Mouse (Mus musculus) frontal cortex, postnatal 10 days (tissue): ENCODE measurements at regions not wholly inside any gene's neighbourhood (a gene's known extent, or its start where the extent isn't known, plus 50 kb on each side); places are given as distances from the start of the nearest gene placed in this dataset.

Experiments
- DNase-seq, 2 experiments: peaks; one replicate each; pipeline ENCODE4 v3.0.0; 2022; ENCODE audit warnings: low spot score in 2 of 2, mixed read lengths in 1 of 2

DNA sequence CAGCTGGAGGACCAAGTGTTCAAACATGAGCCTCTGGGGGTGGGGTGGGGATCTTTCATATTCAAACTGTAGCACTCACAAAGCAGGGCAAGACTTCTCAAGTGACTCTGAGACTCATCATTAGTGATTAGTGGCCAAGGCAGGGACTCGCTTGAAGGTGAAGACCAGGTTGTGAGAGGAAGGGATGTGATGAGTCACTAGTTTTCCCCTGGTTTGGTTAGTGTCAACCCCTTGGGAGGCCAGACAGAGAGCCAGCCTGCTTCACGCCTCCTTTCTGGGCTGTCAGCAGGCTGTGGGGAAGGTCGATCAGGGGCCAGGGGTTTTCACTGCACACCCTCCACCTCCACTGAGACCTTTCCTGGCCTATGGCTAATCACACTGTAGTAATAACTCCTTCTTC, 65.2 kb downstream of the Slc30a10 start:
- no peak for DNase-seq

DNA sequence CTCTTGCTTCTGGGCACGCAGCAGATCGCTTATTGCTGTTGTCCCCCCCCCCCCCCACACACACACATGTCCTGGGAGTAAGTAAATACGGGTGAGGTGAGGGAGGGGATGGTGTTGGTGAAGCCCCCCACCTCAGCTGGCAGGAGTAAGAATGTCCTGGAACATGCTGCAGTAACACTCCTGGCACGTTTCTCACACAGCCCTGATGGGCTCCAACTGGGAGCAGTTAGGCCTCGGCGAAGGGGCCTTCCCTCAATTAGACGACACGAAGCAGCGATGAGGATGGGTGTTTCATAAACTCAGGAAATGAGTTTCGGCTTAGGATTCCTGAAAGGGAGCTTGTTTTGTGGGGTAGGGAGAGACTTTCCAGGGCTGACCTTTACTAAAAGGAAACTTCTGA, 69.4 kb downstream of the Slc30a10 start:
- DNase-seq: no peak

DNA sequence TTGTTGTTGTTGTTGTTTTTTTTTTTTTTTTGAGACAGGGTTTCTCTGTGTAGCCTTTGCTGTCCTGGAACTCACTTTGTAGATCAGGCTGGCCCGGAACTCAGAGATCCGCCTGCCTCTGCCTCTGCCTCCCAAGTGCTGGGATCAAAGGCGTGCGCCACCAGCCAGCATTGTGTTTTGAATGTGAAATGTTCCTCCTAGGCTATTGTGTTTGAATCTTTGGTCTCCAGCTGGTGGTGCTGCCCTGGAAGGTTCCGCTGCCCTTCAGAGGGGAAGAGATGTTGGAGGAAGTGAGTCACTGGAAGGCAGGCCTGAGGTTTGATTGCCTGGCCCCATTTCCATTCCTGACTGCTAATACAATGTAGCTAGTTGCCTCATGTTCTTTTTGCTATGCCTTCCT, 78.8 kb downstream of the Slc30a10 start:
- no peak for DNase-seq

DNA sequence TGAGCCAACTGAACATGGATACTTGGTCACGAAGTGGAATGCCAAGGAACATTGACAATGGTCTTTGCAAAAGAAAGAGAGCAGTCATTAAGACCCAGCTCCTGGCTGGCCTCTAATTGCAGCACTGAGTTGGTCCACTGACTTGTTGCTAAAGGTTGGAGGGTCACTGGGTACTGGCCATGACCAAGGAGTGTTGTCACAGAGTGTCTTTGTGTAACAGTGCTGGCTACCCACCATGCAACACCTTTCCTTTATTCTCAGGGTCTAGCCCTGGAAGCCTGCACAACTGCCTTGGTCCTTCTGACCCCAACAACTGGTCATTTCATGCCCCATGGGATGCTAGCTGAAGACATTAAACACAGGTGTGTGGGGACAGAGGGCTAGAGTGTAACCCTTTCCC, 79.5 kb downstream of the Slc30a10 start:
- no peak for DNase-seq

DNA sequence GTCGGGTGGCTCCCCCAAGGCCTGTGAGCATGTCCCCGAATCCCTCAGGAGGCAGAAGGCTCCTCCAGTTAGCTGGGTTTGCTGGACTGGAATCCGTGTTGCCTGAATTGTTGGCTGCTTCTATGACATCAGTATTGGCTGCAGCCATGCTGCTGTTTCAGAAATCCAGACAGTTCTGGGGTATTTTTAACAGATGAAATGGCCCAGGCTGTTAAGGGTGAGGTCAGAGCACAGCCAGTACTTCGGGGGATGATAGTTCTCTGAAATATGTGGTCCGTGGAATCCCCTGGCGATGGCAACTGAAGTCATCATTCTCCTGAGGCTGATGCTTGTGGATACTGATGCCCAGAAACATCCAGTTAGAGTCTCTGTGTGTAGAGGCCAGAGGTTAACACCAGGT, 80.7 kb downstream of the Slc30a10 start:
- no peak for DNase-seq

DNA sequence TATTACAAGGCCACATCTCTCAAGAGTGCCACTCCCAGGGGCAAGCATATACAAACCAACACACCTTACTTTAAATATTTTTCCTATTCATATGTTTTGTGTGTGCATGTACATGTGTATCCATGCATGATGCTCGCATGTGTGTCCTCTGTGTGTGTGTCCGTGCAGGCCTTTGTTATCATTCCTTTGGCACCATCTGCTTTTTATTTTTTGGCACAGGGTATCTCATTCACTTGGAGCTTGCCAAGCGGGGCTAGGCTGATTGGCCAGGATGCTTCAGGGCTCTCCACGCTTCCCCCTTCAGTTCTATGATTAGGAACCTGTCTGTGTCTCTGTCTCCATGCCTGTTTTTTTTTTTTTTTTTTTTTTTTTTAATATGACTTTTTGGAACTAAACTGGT, 82.6 kb downstream of the Slc30a10 start:
- DNase-seq: no peak

DNA sequence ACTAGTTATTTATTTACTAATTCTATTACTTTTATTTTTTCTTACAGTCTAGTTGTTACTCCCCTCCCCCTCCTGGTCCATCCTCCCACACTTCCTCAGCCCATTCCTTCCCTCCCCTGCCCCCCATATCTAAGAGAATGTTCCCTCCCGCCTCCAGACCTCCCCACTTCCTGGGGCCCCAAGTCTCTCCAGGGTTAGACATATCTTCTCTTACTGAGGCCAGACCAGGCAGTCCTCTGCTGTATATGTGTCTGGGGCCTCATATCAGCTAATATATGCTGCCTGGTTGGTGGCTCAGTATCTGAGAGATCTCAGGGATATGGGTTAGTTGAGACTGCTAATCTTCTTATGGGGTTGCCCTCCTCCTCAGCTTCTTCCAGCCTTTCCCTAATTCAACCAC, 84.8 kb downstream of the Slc30a10 start:
- no peak for DNase-seq

DNA sequence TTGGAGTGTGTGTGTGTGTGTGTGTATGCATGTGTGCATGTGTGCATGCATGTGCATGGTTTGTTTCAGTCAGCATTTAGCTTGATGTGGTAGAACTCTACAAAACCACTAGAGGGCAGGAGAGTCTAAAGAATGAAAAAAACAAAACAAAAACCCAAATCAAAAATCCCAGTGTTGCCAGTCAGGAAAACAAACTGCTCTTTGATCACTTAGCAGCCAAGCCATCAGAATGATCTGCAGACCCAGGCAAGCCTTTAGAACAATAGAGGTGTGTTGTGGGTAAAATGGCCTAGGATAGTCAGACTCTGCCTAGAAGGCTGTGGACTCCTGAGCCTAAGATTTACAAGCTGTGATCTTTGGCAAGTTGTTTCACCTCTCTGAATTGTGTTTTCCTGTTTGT, 91.7 kb downstream of the Slc30a10 start:
- no peak for DNase-seq

DNA sequence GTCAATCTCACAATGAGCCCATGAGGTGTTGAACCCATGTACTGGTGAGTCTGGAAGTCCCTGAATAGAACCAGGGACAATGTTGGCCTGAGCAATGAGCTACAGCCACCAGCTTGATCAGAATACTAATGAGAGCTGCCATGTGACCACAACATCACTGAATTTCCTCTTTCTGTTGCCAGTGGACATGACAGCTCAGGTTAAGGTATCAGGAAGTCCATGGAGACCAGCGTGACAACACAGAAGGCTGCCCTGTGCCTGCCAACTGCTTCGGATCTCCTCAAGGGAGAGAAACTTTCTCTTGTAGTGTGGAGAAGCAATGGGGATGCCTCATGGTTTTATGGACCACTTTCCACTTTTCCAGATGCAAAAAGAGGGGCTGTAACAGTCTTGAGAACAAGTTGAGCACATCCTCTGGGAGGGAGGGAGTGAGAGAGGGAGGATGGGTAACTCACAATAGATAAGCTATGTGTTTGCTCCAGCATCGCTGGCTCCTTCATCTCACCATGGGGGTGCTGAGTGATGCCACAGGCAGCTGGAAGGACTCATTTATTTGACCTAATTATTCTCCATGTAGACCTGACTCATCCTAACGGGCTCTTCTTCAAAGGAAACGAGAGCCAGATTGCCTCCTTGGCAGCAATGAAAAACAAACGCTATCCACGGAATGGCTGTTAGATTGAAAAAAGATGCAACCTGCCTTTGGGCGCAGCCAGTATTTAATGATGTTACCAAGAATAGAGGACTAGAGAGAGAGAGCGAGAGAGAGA, 118.3 kb downstream of the Slc30a10 start:
- DNase-seq: no peak

DNA sequence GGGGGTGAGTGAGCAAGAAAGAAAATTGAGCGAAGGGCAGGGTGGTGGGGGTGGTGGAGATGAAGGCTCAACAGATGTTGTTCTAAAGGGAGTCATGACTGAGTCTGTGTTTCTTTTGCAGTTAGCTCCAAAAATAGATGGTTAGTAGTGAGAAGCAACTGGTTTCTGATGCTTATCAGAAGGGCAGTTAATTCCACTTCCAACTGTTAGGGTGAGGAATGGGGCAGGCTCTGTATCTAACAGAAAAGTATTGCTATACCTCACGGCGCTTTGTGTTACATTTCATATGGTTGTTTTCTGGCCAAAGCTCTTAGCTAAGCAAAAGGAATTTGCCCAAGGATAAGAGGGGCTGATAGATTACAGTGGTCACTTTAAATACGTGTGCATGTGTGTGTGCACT, 120.3 kb downstream of the Slc30a10 start:
- no peak for DNase-seq

DNA sequence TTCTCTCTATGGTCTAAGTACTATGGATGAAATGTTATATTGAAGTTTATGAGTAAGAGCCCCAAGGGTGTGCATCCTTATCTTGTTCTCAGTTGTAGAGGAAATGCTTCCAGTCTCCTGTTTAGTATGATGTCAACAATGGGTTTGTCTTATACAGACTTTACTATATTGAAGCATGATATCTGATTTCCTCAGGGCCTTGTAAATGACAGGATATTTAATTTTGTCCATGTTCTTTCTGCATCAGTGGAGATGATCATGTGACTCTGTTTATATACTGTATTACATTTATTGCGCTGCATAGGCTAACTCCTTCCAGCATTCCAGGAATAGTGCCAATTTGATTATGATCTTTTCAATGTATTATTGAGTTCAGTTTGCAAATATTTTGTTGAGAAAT, 125.2 kb downstream of the Slc30a10 start:
- DNase-seq: no peak

DNA sequence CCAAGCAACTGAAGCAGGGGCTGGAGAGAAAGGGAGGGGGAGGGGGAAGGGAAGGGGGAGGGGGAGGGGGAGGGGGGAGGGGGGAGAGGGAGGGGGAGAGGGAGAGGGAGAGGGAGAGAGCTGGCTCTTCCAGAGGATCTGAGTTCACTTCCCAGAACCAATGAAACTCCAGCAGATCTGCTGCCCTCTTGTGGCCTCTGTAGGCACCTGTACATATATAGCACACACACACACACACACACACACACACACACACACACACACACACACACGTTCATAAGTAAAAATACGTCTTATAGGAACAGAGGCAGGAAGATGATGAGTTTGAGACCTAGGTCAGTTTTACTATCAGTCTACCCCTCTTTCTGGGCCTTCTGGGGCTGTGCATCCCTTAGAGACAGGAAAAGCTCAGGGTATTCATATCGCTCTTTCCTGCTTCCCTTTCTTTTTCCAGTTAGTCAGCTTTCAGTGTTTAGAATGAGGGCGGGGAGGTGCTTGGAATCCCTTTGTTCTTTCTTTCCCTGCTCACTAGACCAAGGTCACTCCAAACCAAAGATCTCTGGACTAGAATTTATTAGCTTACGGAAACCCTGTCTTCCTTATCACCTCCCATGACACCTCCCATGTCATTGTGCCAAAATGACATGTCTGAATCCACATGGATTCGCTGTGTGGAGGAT, 130.7 kb downstream of the Slc30a10 start:
- no peak for DNase-seq

DNA sequence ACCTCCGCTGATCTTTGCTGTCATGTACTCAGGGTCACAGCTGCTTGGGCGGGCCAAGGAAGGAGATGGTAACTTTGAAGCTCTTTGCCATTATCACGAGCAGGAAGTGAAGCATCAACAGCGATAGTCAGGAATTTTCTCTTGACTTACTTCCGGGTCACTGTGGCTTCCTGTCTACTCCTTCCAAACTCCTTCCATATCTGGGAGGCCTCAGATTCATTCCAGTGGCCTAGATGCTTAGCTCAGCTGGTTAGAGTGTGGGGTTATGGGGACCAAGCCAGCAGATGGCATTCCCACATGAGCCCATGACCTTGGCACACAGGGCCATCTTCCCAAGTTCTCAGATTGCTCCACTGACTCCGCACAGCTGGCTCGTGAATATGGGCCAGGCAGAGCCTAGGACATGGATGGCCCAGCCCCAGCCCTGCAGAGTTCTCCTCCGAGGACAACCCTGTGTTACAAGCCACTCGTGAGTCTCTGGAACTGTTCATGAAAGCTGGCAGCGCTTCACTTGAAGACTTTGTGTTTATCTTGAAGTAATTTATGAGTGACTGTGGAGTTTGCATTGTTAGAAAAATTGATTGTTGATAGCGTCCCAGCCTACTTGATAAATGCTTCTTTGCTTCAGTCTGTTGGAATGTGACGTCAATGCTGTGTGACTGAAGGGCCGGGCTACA, 133.2 kb downstream of the Slc30a10 start:
- DNase-seq: no peak

DNA sequence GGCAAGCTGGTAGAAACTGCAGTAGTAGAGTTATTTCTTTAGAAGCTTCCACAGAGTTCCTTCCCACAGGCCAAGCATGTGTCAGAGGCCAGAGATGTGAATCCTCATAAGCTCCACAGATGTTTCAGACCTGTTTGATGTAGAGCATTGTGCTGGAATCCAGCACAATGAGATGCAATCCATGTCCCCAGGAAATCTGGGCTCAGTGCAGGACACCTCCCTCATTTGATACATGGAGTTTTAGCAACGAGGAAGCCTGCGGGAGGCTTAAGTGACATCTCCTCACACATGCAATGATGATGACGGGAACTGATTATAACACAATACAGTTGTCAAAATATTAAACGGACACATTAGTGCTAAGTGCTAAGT, 133.7 kb downstream of the Slc30a10 start:
- DNase-seq: no peak

DNA sequence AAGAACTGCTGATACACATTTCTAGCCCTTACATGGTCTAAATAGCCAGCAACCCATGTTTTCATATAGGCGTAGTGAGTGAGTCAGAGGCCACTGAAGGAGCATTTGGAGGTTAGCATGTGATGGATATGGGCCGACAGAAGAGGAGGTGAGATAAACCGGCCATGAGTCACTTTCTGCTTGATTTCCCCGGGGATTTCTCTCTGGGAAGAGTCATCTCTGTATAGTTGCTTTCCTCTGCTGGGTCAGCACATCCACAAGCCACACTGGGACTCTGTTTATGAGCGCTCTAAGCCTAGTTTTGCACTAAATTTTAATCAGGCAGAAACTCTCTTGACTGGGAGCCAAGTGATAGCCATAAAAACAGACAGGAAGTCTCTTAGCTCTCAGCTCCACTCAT, 142.2 kb downstream of the Slc30a10 start:
- no peak for DNase-seq

DNA sequence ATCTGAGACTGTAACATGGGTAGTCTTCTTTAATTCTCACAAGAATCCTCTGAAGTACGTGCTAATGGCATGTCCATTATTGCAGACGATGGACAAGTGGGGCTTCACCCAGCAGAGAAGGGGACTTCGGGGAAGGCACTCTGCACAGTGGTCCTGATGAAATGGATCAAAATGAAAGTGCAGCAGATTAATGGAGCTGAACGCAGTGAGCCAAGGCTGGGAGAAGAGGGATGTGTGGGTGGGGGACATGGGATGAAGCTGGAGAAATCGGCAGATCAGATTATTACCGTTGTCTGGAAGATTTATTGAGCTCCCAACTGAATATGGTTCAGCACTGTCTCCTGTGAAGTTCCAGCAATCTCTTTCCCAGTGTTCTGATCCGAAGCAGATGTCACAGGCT, 143.9 kb downstream of the Slc30a10 start:
- no peak for DNase-seq

DNA sequence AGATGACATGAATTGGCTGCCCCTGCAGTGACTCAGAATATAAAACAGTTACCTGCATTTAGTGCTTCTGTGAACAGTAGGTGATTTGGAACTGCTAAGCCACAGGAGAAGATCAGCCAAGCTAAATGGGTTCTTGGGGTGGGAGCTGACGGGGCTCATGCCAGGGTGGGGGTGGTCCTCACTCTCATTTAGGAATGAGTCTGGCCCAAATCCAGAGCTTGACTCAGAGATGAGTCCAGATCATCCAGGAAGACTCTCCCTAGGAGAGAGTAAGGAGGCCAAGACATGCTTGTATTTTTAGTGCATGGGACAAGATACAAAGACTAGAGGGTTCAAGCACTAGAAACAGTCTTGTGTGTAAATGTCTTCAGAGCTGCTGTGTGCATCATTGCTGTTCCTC, 146.5 kb downstream of the Slc30a10 start:
- no peak for DNase-seq

DNA sequence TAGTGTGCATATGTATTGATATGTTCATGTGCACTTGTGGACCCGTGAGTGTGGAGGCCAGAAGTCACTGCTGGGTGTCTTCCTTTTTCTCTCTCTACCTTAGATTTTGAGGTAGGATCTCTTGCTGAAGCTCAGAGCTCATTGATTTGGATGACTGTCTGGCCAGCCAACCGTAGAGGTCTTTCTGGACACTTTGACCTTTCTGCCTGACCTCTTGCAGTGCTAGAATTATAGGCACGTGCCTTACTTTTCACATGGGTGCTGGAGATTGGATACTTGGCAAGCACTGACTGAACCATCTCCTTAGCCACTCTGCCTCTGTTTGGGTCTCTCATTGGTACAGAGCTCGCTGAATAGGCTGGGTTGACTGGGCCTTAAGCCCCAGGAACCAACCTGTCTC, 151.3 kb downstream of the Slc30a10 start:
- DNase-seq: no peak

DNA sequence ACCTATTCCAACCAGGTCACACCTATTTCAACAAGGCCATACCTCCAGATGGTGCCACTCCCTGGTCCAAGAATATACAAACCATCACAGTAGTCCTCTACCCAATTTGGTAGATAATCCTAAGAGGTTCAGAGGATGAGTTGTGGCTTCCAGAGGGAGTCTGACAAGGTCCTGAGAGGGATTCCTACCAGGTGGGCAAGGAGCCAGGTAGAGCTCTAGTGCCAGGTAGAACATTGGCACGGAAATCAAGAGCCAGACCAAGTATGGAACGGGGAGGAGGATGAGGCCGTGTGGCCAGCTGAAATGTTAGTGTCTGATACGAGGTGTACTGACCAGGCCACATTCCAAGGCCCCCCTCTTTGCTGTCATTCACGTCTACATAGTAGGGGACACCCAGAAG, 153.0 kb downstream of the Slc30a10 start:
- DNase-seq: no peak

DNA sequence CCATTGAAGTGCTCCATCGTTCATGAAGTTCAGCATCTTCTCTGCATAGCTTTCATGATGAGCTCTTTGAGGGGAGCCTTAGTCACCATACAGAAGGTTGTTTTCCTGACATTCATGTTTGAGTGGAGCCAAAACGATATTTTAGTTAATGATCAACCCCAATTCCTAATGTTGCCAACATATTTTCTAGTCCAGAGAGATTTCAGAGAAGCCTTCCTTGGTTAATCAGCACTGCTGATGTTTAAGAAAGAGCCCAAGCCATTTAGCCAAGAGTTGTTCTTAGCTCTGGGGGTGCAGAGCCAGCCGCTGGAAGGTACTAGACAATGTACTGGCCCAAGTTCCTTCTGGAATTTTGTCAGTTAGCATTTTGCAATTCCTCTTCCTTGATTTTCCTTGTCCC, 153.8 kb downstream of the Slc30a10 start:
- no peak for DNase-seq

DNA sequence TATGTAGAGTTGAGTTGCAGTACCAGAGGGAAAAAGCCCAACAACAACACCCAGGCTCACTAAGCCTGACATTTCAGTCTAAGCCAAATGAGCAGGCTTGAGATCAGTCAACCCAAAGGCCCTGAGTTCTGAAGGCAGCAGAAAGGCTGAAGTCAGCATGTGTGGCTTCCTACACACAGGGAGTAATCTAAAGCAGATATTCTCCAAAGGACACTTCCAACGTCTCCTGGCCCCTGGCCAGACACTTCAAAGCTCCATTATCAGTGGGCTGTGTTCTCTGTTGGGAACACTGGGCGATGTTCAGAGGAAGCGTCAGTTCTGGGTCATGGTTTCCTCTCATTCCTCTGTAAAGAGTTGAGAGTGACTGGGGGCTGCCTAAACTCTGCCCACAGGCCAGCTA, 155.9 kb downstream of the Slc30a10 start:
- no peak for DNase-seq

DNA sequence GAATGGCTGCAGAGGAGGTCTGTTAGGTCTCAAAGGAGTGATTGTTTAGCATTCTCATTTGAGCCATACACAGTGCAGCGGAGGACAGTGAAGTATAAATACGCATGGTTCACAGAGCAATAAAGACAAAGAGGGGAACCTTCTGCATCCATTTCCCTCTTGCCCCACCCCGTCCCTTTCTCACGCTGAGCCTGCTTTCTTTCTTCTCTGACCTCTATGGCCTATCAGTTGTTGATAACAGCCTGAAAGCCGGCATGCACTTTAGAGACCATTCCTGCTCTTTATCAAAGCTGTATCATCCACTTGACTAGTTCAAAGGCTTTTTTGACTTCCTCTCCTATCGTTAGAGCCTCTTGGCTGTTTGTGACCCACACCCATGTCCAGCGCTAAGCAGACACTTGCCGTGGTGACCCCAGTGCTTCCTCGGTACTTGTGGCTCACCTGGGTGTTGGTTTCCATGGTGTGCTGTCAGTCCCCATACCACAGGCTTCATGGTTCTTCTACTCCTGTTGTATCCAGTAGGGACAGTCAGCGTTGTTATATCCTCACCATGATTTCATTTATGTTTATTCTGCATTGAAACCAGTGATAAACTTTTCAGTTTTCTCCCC, 161.3 kb downstream of the Slc30a10 start:
- no peak for DNase-seq

DNA sequence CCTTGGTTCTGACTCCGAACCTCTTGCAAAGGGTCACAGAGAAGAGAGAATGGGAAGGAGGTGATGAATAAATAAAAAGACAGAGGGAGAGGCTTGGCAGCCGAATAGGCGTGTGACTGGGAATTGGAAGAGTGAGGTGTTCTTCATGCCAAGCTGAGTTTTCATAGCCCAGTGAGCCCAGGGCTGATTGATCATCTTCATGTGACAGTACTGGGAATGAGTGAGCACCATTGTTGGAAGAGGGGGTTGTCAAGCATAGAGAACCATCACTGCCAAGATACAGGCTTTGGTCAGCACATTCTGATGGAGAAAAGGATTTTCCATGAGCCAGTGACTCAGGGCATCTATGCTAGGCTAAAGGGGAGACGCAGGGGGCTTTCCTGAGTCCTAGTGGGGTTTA, 163.0 kb downstream of the Slc30a10 start:
- no peak for DNase-seq
